Mouse (Mus musculus): Measurements from ENCODE around the gene Nat8f6. TPM values are rescaled to one million over a fixed set of nuclear protein-coding genes. Genes with fewer than 3 reads are reported as not detected.
"Not testable (repeated sequence)": the region's sequence is repeated elsewhere in the genome, so short reads cannot be mapped to it uniquely, and the experiment has no call there.

Nat8f6 gene
- polyA plus RNA-seq, 1 experiment from 2014 or later, result not detected

DNA sequence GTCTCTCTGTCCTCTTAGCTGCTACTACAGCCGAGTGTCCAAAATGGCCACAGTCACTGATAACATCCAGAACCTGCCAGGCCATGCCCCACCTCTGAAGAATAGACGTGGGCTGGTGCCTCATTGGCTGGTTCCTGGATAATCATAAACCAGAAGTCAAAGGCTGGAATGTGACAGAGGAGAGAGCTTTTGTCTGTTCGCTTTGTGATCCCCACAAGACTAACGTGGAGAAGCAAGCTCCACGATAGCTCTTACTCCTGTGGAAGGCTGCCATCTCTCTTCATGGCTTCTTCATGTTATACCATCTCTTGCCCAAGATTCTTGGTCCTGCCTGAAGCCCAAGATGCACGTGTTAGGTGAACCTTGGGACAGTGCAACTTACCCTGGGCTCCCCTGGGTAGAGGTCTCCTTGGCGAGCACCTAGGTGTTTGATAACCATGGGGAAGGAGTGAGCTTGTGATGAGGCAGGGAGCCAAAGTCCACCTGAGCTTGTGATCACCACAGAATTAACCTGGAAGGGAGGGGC lies 11.1 kb upstream of the Nat8f6 start, which contains the start of gene Nat8:
Nat8 (minus strand) TSS at position 287 of the 526 bp plus-strand sequence.
- Histone ChIP-seq H3K4me3 (ENCODE audit: low read depth, low read length) (no peak within 1 kb of the TSS), H3K9me3 (ENCODE audit: control insufficient read depth, low read length) (no peaks in the 10 kb centered on the region), H3K9ac (ENCODE audit: low read length) (no peak within 1 kb of the TSS), H3K27ac (replicated peaks; ENCODE audit: low read depth, low read length) (no peak within 1 kb of the TSS), H3K4me2 (ENCODE audit: low read depth, severe bottlenecking) (no peak within 1 kb of the TSS), H3K36me3 (ENCODE audit: control insufficient read depth, insufficient read depth, low read length) (no peaks in the 10 kb centered on the region), H3K4me1 (ENCODE audit: control insufficient read depth, insufficient read depth, low read length) (no peaks in the 10 kb centered on the region), H3K27me3 (ENCODE audit: control insufficient read depth, insufficient read depth, low read length) (no peaks in the 10 kb centered on the region)
- 85% methylated on average over 7 of the region's 7 CpGs for WGBS
- DNase-seq (ENCODE audit: low spot score) (no peak), ATAC-seq (ENCODE audit: insufficient number of reproducible peaks, low FRiP score, low TSS enrichment, low read depth) (no peak)

DNA sequence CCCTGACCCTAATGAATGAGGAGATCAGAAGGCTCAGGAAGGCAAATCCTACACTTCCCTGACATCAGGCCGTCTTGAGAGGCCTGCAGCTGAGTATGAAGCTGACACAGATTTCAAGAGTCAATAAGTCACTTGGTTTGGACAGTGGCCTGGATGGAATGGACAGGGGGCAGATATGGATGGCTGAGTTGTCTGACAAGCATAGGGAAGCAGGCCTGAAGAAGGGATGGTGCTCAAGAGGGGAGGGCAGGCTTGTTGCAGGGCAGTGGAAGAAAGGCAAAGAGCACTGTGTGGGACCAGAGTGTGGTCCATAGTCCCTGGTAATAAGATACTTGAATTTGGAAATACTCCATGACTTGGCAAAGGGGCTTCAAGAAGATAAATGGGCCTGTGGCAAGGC lies 8.7 kb upstream of the Nat8f6 start:
- Histone ChIP-seq H3K4me3 (ENCODE audit: low read depth, low read length) (no peak overlapping the region), H3K4me1 (ENCODE audit: control insufficient read depth, insufficient read depth, low read length) (no peaks in the 10 kb centered on the region), H3K27me3 (ENCODE audit: control insufficient read depth, insufficient read depth, low read length) (no peaks in the 10 kb centered on the region), H3K9ac (ENCODE audit: low read length) (no peak overlapping the region), H3K9me3 (ENCODE audit: control insufficient read depth, low read length) (no peaks in the 10 kb centered on the region), H3K4me2 (ENCODE audit: low read depth, severe bottlenecking) (no peak overlapping the region), H3K36me3 (ENCODE audit: control insufficient read depth, insufficient read depth, low read length) (no peaks in the 10 kb centered on the region), H3K27ac (replicated peaks; ENCODE audit: low read depth, low read length) (no peak overlapping the region)
- DNase-seq (ENCODE audit: low spot score) (no peak), ATAC-seq (ENCODE audit: insufficient number of reproducible peaks, low FRiP score, low TSS enrichment, low read depth) (no peak)
- WGBS, result 47% methylated on average over 1 of the region's 1 CpGs

DNA sequence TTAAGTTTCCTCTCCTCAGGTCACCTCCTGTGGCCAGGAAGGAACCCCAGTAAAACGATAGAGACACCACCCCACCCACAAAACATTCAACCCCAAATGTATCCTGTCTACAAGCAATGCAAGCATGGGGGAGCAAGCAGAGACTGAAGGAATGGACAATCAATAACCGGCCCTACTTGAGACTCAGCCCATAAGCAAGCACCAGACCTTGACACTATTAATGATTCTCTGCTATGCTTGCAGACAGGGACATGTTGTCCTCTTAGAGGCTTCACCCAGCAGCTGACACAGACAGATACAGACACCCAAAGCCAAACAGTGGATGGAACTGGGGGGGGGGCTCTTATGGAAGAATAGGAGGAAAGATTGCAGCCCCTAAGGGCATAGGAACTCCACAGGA lies 5.1 kb upstream of the Nat8f6 start:
- no peaks in the 10 kb centered on the region for H3K36me3 ChIP-seq (ENCODE audit: control insufficient read depth, insufficient read depth, low read length)
- no peak for DNase-seq (ENCODE audit: low spot score)
- no peak for ATAC-seq (ENCODE audit: insufficient number of reproducible peaks, low FRiP score, low TSS enrichment, low read depth)
- H3K9ac ChIP-seq (ENCODE audit: low read length), result no peak overlapping the region
- H3K4me3 ChIP-seq (ENCODE audit: low read depth, low read length), result no peak overlapping the region
- no peaks in the 10 kb centered on the region for H3K27me3 ChIP-seq (ENCODE audit: control insufficient read depth, insufficient read depth, low read length)
- 83% methylated on average over 2 of the region's 2 CpGs for WGBS
- no peaks in the 10 kb centered on the region for H3K4me1 ChIP-seq (ENCODE audit: control insufficient read depth, insufficient read depth, low read length)
- no peak overlapping the region for H3K27ac ChIP-seq (replicated peaks; ENCODE audit: low read depth, low read length)
- H3K4me2 ChIP-seq (ENCODE audit: low read depth, severe bottlenecking), result no peak overlapping the region
- no peaks in the 10 kb centered on the region for H3K9me3 ChIP-seq (ENCODE audit: control insufficient read depth, low read length)

DNA sequence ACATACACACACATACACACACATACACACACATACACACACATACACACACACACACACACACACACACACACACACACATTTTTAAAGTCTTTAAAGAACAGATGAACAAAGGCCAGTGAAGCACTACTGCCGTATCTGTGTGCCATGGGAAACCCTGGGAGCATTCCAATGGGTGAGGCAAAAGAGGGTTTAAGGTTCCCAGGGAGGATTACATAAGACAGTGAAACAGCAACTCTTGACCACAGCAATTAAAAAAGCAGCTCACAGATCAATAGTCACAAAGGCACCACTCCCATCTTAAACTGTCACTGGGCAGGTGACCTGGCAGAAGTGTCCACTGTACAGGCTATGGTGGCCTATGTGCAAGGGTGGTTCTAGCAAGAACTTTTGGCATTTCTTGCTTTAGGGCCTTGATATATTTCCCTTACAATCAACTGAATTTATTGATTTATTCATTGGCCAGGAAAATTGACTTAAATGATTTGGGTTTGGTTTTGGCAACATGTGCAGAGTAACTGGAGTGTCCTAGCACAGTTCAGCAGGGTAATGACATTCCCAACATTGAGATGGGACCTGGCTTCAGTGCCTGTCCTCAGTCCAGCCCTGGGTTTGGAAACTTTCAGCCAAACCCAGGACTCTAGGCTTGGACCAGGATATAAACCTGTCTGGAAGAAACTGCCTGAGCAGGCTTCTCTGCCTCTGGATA lies 2.8 kb upstream of the Nat8f6 start:
- ATAC-seq (ENCODE audit: insufficient number of reproducible peaks, low FRiP score, low TSS enrichment, low read depth), result no peak
- 100% methylated on average over 1 of the region's 1 CpGs for WGBS
- H3K9me3 ChIP-seq (ENCODE audit: control insufficient read depth, low read length), result no peaks in the 10 kb centered on the region

DNA sequence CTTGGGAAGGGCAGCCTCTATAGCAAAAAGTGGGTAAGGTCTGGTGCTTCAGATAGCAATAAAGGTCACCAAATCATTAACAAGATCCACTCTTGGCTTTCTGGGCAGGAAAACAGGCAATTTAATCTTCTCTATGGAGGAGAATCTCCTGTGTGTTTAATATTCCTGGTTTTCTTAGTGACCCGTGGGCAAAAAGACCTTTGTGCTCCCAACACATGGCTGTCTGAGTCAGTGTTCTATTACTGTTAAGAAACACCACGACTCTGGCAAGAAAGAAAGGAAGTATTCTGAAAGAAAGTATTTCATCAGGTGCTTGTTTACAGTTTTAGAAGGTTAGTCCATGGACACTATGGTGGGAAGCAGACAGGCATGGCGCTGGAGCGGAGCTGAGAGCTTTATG lies 1.5 kb upstream of the Nat8f6 start:
- H3K9ac ChIP-seq (ENCODE audit: low read length), result no peak overlapping the region
- H3K4me2 ChIP-seq (ENCODE audit: low read depth, severe bottlenecking), result no peak overlapping the region
- H3K4me3 ChIP-seq (ENCODE audit: low read depth, low read length), result no peak overlapping the region
- DNase-seq (ENCODE audit: low spot score) (no peak), ATAC-seq (ENCODE audit: insufficient number of reproducible peaks, low FRiP score, low TSS enrichment, low read depth) (no peak)
- H3K9me3 ChIP-seq (ENCODE audit: control insufficient read depth, low read length), result no peaks in the 10 kb centered on the region
- 83% methylated on average over 4 of the region's 4 CpGs for WGBS
- no peaks in the 10 kb centered on the region for H3K4me1 ChIP-seq (ENCODE audit: control insufficient read depth, insufficient read depth, low read length)
- no peak overlapping the region for H3K27ac ChIP-seq (replicated peaks; ENCODE audit: low read depth, low read length)
- no peaks in the 10 kb centered on the region for H3K27me3 ChIP-seq (ENCODE audit: control insufficient read depth, insufficient read depth, low read length)
- no peaks in the 10 kb centered on the region for H3K36me3 ChIP-seq (ENCODE audit: control insufficient read depth, insufficient read depth, low read length)

More for the DNA sequence above, 2.8 kb upstream of the Nat8f6 start:
- H3K4me2 ChIP-seq (ENCODE audit: low read depth, severe bottlenecking), result no peak overlapping the region
- H3K9ac ChIP-seq (ENCODE audit: low read length), result no peak overlapping the region
- no peaks in the 10 kb centered on the region for H3K36me3 ChIP-seq (ENCODE audit: control insufficient read depth, insufficient read depth, low read length)
- DNase-seq (ENCODE audit: low spot score), result no peak
- H3K27me3 ChIP-seq (ENCODE audit: control insufficient read depth, insufficient read depth, low read length), result no peaks in the 10 kb centered on the region
- no peak overlapping the region for H3K4me3 ChIP-seq (ENCODE audit: low read depth, low read length)
- H3K27ac ChIP-seq (replicated peaks; ENCODE audit: low read depth, low read length), result no peak overlapping the region
- H3K4me1 ChIP-seq (ENCODE audit: control insufficient read depth, insufficient read depth, low read length), result no peaks in the 10 kb centered on the region

DNA sequence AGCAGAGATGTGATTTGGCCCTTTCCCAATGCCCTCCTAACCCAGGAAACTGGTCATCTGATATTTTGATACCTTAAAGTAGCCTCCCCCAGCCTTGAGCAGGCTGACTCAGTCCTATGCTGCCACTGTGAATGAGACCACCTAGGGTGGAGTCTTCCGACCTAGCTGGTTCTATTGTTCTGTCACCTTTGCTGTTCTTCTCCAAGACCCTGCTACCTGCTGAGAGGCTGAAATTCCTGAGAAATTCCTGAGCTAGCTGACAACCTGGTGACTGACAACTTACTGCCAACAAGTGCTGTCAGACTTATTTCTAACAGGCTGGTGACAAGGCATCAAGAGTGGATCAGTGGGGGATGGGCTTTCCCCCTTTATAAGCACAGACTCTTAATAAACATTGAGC lies 2.4 kb downstream of the Nat8f6 start:
- Histone ChIP-seq H3K4me1 (ENCODE audit: control insufficient read depth, insufficient read depth, low read length) (no peaks in the 10 kb centered on the region), H3K9ac (ENCODE audit: low read length) (no peak overlapping the region), H3K27ac (replicated peaks; ENCODE audit: low read depth, low read length) (no peak overlapping the region), H3K36me3 (ENCODE audit: control insufficient read depth, insufficient read depth, low read length) (no peaks in the 10 kb centered on the region), H3K27me3 (ENCODE audit: control insufficient read depth, insufficient read depth, low read length) (no peaks in the 10 kb centered on the region), H3K9me3 (ENCODE audit: control insufficient read depth, low read length) (no peaks in the 10 kb centered on the region), H3K4me3 (ENCODE audit: low read depth, low read length) (no peak overlapping the region), H3K4me2 (ENCODE audit: low read depth, severe bottlenecking) (no peak overlapping the region)
- WGBS, result 61% methylated on average over 1 of the region's 1 CpGs
- DNase-seq (ENCODE audit: low spot score) (no peak), ATAC-seq (ENCODE audit: insufficient number of reproducible peaks, low FRiP score, low TSS enrichment, low read depth) (no peak)

DNA sequence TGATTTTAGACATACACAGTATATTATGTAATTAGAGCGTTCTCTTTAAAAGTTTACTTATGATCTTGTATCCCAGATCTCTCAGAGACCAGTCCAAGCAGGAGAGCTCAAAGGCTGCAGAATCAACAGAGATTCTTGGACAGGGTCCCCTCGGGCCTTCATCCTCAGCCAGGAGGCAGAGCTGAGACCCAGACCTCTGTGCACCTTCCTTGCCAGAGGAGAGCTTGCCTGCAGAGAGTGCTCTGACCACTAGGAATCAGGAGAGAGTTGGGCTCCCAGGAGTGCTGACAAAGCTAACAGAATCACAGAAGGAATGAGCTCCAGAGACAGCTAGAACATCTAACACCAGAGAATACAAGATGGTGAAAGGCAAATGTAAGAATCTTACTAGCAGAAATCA lies 7.4 kb downstream of the Nat8f6 start:
- no peaks in the 10 kb centered on the region for H3K36me3 ChIP-seq (ENCODE audit: control insufficient read depth, insufficient read depth, low read length)
- WGBS, result 87% methylated on average over 2 of the region's 2 CpGs
- H3K9me3 ChIP-seq (ENCODE audit: control insufficient read depth, low read length), result no peaks in the 10 kb centered on the region
- DNase-seq (ENCODE audit: low spot score) (no peak), ATAC-seq (ENCODE audit: insufficient number of reproducible peaks, low FRiP score, low TSS enrichment, low read depth) (no peak)
- no peaks in the 10 kb centered on the region for H3K4me1 ChIP-seq (ENCODE audit: control insufficient read depth, insufficient read depth, low read length)
- H3K27me3 ChIP-seq (ENCODE audit: control insufficient read depth, insufficient read depth, low read length), result no peaks in the 10 kb centered on the region
- no peak overlapping the region for H3K9ac ChIP-seq (ENCODE audit: low read length)
- H3K4me3 ChIP-seq (ENCODE audit: low read depth, low read length), result no peak overlapping the region
- no peak overlapping the region for H3K27ac ChIP-seq (replicated peaks; ENCODE audit: low read depth, low read length)
- H3K4me2 ChIP-seq (ENCODE audit: low read depth, severe bottlenecking), result no peak overlapping the region

DNA sequence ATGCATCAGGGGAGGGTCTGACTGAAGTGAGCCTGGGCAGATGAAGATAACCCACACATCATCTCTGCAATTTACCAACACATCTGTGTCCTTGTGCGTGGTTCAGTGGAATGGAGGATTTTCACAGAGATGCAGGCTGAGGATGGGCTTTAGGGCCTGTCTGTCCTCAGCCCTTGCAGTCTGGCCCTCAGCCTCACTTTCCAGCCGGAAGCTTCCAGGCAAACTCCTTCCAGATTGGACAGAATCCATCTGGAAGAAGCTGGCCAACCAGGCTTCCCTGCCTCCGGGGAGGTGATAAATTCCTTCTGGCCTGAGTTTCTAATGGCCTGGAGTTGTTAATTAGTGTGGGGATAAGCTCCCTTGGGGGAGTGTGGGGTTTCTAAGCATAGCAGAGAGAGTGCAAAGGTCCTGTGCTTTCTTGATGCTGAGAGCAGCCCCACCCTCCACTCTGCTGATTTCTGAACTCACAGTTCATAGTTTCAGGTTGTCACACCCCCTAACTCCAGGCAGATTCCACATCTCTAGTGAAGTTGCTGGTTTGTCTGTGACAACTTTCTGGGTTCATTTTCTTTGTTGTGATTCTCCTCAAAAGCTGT lies 9.7 kb downstream of the Nat8f6 start:
- 39% methylated on average over 3 of the region's 3 CpGs for WGBS
- not testable (repeated sequence) for H3K27ac ChIP-seq (replicated peaks; ENCODE audit: low read depth, low read length); DNase-seq (ENCODE audit: low spot score); H3K9ac ChIP-seq (ENCODE audit: low read length); H3K36me3 ChIP-seq (ENCODE audit: control insufficient read depth, insufficient read depth, low read length); H3K9me3 ChIP-seq (ENCODE audit: control insufficient read depth, low read length); H3K4me3 ChIP-seq (ENCODE audit: low read depth, low read length); H3K4me2 ChIP-seq (ENCODE audit: low read depth, severe bottlenecking); H3K27me3 ChIP-seq (ENCODE audit: control insufficient read depth, insufficient read depth, low read length); H3K4me1 ChIP-seq (ENCODE audit: control insufficient read depth, insufficient read depth, low read length); ATAC-seq (ENCODE audit: insufficient number of reproducible peaks, low FRiP score, low TSS enrichment, low read depth)

Measured in limb, embryonic 11.5 days (tissue).